Mouse (Mus musculus): ENCODE results near the gene Gm43302. TPM values are rescaled to one million over a fixed set of nuclear protein-coding genes. Genes with fewer than 3 reads are reported as not detected.
A peak's percentile ranks its signal among the peaks of the same experiment; 100 is the strongest.
"Not testable (repeated sequence)": the region's sequence is repeated elsewhere in the genome, so short reads cannot be mapped to it uniquely, and the experiment has no call there.

Gene Gm43302
- 0.08 TPM in 1 of 2 replicates, not detected in the other for polyA plus RNA-seq (2015; fragmentation: Nextera tagmentation; extraction: Ambion mirVana)

DNA sequence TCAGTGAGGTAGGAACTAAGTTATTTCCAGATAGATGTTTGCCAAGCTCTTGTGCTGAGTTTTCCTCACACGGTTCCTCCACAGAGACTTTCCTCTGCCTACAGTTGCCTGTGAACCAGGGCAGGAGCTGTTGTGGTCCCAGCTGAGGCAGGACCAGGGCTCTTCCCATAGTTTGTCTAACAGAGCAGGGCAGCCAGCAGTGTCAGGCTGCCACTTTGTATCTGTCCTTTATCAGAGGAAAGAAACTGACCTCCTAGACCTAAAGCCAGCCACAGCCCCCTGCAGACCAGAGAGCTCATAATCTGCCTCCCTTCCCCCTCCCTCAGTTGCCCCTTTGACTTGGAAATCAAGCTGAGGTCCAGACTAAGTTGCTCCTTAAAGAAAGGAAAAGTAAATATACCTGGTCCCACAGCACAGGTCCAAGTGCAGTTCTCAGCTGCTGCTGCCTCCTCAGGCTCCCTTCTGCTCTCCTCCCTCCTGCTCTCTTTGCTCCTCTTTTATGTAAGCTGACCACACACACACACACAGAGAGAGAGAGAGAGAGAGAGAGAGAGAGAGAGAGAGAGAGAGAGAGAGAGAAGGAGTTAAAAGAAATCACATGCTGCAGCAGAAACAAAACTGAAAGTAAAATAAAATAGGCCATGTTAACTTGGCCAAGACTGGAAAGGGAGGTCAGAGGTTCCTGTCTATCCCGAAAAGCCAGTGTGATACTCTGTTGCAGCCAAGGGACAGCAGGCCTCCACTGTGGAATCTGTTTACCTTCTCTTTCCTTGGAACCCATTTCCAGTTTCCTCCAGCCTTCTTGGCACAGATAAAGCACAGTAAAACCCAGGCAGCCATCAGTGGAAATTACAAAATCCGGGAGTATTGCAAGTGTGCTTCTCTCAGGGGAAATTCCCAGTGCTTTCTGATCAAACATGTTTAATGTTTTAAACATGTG lies at the start of gene Gm43302, which contains the start of gene Gbp6:
Gene Gm43302, minus strand, starts transcription at position 470 of the 940 bp plus-strand sequence.
Gene Gbp6, minus strand, starts transcription at position 473 of the 940 bp plus-strand sequence.
- not testable (repeated sequence) for H3K4me1 ChIP-seq (replicated peaks); H3K27me3 ChIP-seq (replicated peaks); H3K9me3 ChIP-seq; H3K36me3 ChIP-seq; H3K4me3 ChIP-seq (replicated peaks); H3K27ac ChIP-seq; H3K9ac ChIP-seq
- peak within 1 kb of the TSS; percentile 36 for H3K4me2 ChIP-seq (replicated peaks)
- 31% methylated on average over 3 of the region's 3 CpGs for WGBS
- ATAC-seq: peak; percentile 78; the same call in 1 of the 2 replicates

DNA sequence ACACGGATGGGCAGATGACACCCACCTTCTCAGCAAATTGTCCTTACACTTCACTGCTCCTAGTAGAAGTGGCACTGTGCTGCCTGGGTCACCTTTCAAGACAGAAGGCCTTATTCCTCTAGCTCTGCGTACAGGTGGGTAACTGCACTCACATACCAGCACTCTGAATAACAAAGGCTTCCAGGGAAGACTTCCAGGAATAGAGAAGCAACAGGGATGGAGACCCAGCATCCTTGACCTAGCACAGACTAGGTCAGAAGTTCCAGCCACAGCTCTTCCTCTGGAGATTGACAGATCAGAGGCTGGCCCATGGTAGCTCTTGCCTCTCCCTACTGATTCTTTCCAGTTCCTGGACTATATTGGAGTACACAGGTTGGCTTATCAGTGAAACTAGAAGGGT lies 47.8 kb upstream of the Gm43302 start:
- WGBS: 69% methylated on average over 2 of the region's 2 CpGs
- Histone ChIP-seq H3K4me1 (replicated peaks) (no peaks in the 10 kb centered on the region), H3K9me3 (no peaks in the 10 kb centered on the region), H3K27me3 (replicated peaks) (no peaks in the 10 kb centered on the region), H3K36me3 (no peaks in the 10 kb centered on the region), H3K27ac (no peak overlapping the region), H3K9ac (no peak overlapping the region), H3K4me2 (replicated peaks) (no peak overlapping the region), H3K4me3 (replicated peaks) (no peak overlapping the region)
- no peak for ATAC-seq

DNA sequence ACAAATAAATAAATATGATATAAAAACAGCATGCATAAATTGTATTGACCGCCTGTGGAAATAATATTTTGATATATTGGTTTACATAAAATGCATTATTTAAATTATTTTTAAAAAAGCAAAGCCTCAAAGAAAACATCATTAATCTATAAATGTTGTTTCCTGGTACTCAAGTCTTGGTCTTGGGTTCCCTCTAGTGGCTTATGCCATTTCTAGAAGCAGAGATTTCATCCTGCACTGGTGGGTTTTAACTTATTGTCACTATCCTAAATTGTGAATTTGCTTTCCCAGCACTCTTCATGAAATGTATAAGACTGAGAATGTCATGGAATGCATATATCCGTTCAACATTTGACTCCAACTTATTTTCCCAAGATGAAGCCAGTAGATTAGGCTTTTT lies 29.0 kb upstream of the Gm43302 start:
- Histone ChIP-seq H3K27ac (no peak overlapping the region), H3K4me2 (replicated peaks) (no peak overlapping the region), H3K9ac (no peak overlapping the region), H3K9me3 (no peaks in the 10 kb centered on the region), H3K36me3 (no peaks in the 10 kb centered on the region), H3K4me1 (replicated peaks) (no peaks in the 10 kb centered on the region), H3K4me3 (replicated peaks) (no peak overlapping the region), H3K27me3 (replicated peaks) (no peaks in the 10 kb centered on the region)
- WGBS: 64% methylated on average over 2 of the region's 2 CpGs
- no peak for ATAC-seq

DNA sequence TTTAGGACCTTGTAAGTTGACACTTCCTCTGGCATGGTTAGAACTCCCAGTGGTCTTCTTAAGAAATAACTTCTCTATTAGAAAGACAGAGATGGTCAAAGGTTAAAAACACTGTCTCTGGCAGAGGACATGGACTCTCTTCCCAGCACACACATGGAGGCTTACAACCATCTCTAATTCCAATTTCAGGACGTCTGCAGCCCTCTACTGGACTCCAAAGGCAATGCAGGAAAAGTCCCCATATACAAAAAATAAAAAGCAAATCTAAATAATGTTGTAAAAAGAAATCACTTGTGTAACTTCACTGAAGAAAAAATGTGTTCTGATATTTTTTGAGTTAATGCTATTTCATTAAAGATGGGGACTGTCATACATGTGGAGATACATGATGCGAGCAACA lies 17.4 kb upstream of the Gm43302 start:
- Histone ChIP-seq H3K4me1 (replicated peaks) (no peaks in the 10 kb centered on the region), H3K9ac (no peak overlapping the region), H3K27ac (no peak overlapping the region), H3K4me2 (replicated peaks) (no peak overlapping the region), H3K4me3 (replicated peaks) (no peak overlapping the region), H3K27me3 (replicated peaks) (no peaks in the 10 kb centered on the region), H3K9me3 (no peaks in the 10 kb centered on the region), H3K36me3 (no peaks in the 10 kb centered on the region)
- no peak for ATAC-seq
- 75% methylated on average over 2 of the region's 2 CpGs for WGBS

DNA sequence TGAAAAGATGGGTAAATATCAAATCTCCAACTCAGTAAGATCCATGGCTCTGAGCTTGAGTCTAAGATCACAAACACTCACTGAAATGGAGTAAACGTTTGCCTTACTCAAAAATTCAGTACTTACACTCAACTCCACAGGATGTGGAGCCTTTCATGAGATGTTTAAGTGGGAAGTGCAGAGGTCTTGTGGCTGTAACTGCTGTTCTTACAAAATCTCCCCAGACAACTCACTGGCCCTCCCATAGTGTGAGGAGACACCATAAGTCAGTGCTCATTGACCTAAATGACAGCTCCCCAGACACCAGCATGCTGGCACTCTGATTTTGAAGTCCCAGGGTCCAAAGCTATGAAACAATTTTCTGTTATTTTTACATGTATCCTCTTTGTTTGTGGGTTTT lies 15.7 kb upstream of the Gm43302 start:
- H3K9me3 ChIP-seq; H3K27ac ChIP-seq; H3K27me3 ChIP-seq (replicated peaks); H3K9ac ChIP-seq; H3K4me2 ChIP-seq (replicated peaks); H3K4me1 ChIP-seq (replicated peaks); ATAC-seq; H3K36me3 ChIP-seq; H3K4me3 ChIP-seq (replicated peaks): not testable (repeated sequence)
- 64% methylated on average over 1 of the region's 1 CpGs for WGBS

DNA sequence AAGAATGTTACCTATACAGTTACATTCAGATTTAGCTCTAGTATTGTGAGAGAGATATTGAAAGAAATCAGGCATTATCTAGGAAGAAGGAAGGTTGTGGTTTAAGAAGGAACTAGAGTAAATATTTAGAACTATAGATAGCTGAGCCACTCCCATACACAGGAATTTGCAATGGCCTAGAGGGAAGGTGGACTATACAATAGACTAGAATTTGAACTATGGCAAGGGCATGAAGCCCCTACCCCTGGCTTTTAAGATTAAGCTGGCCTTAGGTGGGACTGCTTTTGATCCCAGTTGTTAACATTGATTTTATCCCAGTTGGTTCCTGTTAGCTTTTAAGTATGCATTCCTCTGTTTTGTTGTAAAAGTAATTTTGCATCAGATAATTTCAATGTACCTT lies 13.5 kb upstream of the Gm43302 start:
- not testable (repeated sequence) for ATAC-seq; H3K4me3 ChIP-seq (replicated peaks)

DNA sequence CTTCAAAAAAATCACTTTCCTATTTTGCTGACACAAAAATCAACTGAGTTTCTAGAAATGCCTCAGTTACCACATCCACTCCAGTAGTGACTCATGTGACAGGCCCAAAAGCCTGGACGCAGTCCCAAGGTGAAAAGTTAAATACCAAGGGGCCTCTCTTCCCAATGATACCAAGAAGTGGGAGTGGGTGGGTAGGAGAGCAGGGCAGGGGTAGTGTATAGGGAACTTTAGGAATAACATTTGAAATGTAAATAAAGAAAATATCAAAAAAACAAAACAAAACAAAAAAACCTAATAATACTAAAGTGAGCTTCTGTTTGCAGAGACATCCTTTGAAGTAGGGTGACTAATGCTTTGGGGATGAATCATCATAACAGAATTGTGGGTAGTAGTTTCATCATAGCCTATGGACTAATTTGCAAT lies 12.7 kb upstream of the Gm43302 start:
- ATAC-seq: no peak
- H3K9me3 ChIP-seq: no peaks in the 10 kb centered on the region
- H3K36me3 ChIP-seq: no peaks in the 10 kb centered on the region
- H3K9ac ChIP-seq: no peak overlapping the region
- WGBS: 86% methylated on average over 1 of the region's 1 CpGs
- no peak overlapping the region for H3K27ac ChIP-seq
- H3K27me3 ChIP-seq (replicated peaks): no peaks in the 10 kb centered on the region
- H3K4me2 ChIP-seq (replicated peaks): no peak overlapping the region
- no peaks in the 10 kb centered on the region for H3K4me1 ChIP-seq (replicated peaks)
- no peak overlapping the region for H3K4me3 ChIP-seq (replicated peaks)

More for the DNA sequence above, 13.5 kb upstream of the Gm43302 start:
- H3K4me2 ChIP-seq (replicated peaks); H3K9ac ChIP-seq; H3K4me1 ChIP-seq (replicated peaks); H3K27ac ChIP-seq; H3K36me3 ChIP-seq; H3K9me3 ChIP-seq; H3K27me3 ChIP-seq (replicated peaks): not testable (repeated sequence)

DNA sequence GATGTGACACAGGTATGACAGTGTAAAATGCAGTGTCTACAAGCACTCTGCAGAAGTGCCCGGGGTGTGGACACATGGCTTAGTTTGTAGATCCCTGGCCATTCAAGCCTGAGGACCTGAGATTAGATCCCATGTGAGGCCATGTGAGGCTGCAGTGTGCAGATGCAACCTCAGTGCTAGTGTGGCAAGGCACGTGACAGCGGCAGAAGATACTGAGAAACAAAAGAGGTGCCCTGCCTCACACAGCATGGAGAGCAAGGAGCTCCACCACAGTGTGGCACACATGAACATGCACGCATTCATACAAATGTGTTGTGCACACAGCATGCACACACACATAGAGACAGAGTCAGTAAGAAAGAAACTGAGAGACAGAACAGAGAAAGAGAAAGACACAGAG lies 12.2 kb upstream of the Gm43302 start:
- 89% methylated on average over 4 of the region's 4 CpGs for WGBS
- not testable (repeated sequence) for H3K27ac ChIP-seq; ATAC-seq; H3K4me2 ChIP-seq (replicated peaks); H3K27me3 ChIP-seq (replicated peaks); H3K4me1 ChIP-seq (replicated peaks); H3K9ac ChIP-seq; H3K36me3 ChIP-seq; H3K4me3 ChIP-seq (replicated peaks); H3K9me3 ChIP-seq

DNA sequence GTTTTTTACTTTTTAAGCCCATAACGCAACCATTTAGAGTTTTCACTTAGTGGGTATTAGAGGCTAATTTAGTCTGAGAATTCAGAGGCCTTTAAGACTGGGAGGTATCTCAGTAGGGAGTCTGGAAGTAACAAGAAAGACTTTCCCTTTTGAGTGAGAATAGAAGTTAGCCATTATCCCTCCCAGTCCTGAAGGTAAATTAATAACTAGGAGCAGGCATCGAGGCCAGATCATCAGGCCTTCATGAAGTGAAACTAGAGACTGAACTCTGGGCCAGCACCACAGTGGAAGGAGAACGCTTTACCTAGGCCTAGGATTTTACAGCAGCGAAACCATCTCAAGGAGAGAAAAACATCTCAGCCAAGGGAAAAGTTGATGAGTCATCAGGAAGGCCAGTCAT lies 8.5 kb upstream of the Gm43302 start:
- Histone ChIP-seq H3K4me1 (replicated peaks) (no peaks in the 10 kb centered on the region), H3K36me3 (no peaks in the 10 kb centered on the region), H3K4me3 (replicated peaks) (no peak overlapping the region), H3K9ac (no peak overlapping the region), H3K27ac (no peak overlapping the region), H3K4me2 (replicated peaks) (no peak overlapping the region), H3K9me3 (no peaks in the 10 kb centered on the region), H3K27me3 (replicated peaks) (no peaks in the 10 kb centered on the region)
- ATAC-seq: no peak
- 80% methylated on average over 4 of the region's 4 CpGs for WGBS

DNA sequence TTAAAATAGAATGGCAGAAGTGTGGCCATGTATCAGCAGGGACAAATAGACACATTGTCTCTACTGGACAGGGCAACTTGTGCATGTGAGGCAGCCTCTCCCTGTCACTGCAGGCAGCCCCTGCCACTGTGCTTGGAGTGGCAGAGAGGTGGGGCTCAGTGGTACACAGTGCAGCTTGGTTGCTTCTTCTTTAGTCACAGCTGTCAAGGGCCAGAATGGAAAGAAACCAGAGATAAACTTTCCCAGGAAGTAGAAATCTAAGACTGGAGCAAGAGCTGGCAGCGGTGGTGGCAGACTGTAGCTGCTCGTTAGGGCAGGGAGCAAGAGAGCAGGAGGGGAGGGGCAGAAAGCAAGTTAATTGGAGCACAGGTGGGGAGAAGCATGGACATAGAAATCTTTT lies 8.0 kb upstream of the Gm43302 start:
- no peaks in the 10 kb centered on the region for H3K27me3 ChIP-seq (replicated peaks)
- H3K9me3 ChIP-seq: no peaks in the 10 kb centered on the region
- ATAC-seq: peak; percentile 55; the same call in 1 of the 2 replicates
- H3K4me1 ChIP-seq (replicated peaks): no peaks in the 10 kb centered on the region
- no peak overlapping the region for H3K4me3 ChIP-seq (replicated peaks)
- no peak overlapping the region for H3K4me2 ChIP-seq (replicated peaks)
- 29% methylated on average over 2 of the region's 2 CpGs for WGBS
- H3K27ac ChIP-seq: no peak overlapping the region
- no peak overlapping the region for H3K9ac ChIP-seq
- no peaks in the 10 kb centered on the region for H3K36me3 ChIP-seq

DNA sequence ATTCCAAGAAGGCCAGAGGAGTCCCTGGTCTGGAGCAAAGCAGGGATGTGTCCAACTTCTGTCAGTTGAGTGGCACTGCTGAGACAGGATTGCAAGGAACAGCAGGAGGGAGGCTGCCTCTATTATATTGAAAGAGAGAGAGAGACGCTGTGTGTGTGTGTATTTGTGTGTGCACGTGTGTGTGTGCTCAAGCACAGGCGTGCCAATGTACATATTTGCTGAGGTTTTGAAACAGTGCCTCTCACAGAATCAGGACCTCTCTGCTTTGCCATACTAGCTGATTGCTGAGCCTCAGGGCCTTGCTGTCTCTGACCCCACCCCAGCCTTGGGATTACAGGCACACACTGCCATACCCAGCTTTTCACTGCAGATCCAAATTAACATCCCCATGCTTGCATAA lies 2.3 kb upstream of the Gm43302 start:
- ATAC-seq: no peak

DNA sequence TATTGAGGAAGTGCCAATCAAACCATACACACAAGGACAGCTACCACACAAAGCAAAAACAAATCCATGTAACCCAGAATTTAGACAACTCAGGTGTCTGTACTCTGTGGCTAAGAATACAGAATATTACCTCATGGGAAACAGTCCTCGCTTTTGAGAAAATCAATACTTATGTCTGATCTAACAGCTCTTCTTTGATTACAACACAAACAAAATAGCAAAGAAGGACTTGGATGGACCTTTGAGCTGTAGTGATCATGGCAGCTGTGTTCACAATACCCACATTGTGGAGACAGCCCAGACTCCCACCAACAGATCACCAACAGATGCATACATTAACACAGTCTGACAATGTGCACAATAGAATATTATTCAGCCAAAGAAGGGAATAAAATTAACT lies 1.0 kb downstream of the Gm43302 start:
- Histone ChIP-seq H3K9me3 (no peaks in the 10 kb centered on the region), H3K4me1 (replicated peaks) (no peaks in the 10 kb centered on the region), H3K4me3 (replicated peaks) (no peak overlapping the region), H3K27ac (no peak overlapping the region), H3K27me3 (replicated peaks) (no peaks in the 10 kb centered on the region), H3K4me2 (replicated peaks) (no peak overlapping the region), H3K36me3 (no peaks in the 10 kb centered on the region), H3K9ac (no peak overlapping the region)
- no peak for ATAC-seq
- 89% methylated on average over 1 of the region's 1 CpGs for WGBS

More for the DNA sequence above, 2.3 kb upstream of the Gm43302 start:
- Histone ChIP-seq H3K4me1 (replicated peaks) (no peaks in the 10 kb centered on the region), H3K9ac (no peak overlapping the region), H3K27ac (no peak overlapping the region), H3K27me3 (replicated peaks) (no peaks in the 10 kb centered on the region), H3K4me2 (replicated peaks) (no peak overlapping the region), H3K4me3 (replicated peaks) (no peak overlapping the region), H3K9me3 (no peaks in the 10 kb centered on the region), H3K36me3 (no peaks in the 10 kb centered on the region)
- WGBS: 86% methylated on average over 3 of the region's 3 CpGs

DNA sequence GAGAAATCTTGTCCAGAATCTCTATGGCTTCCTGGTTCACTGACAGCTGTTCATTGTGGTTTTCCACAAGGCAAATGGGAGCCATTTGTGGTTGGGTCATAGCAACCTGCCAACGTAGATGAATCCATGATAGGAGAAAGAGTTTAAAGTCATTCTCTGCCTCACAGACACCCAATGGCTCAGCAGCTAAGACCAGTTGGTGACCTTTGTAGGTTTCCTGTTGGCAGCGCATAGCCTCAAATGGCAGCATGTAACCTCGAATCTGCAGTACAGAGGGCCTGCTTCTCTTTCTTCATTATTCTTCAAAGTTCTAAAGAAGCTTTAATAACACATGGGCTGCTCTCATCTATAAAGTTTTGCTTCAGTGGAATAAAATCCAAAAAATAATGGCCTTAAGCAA lies 2.6 kb downstream of the Gm43302 start:
- WGBS: 86% methylated on average over 3 of the region's 3 CpGs
- not testable (repeated sequence) for H3K4me1 ChIP-seq (replicated peaks); H3K27me3 ChIP-seq (replicated peaks); H3K9me3 ChIP-seq; ATAC-seq; H3K4me2 ChIP-seq (replicated peaks); H3K4me3 ChIP-seq (replicated peaks); H3K36me3 ChIP-seq; H3K9ac ChIP-seq; H3K27ac ChIP-seq
